ENCODE assay signal across 8 mouse cellular contexts in genomic region chr1:192444658-192445447, GRCm38 (mm10).
A peak's percentile ranks its signal among the peaks of the same experiment; 100 is the strongest.
DNase-seq lines count a peak whose midpoint lies in the region.

No protein-coding gene starts in this region.

- intact Hi-C loops in left cerebral cortex, postnatal 36 days (cut with DNase I), result loop anchor here (5.0 kb wide), 1 partner anchor 253 kb away; the partner anchor contains the start of gene Kcnh1

- DNase-seq in embryo, embryonic 10.5 days (ENCODE audit: low spot score), result peak; percentile 6
- no peak for DNase-seq in embryo, embryonic 9.5 days (ENCODE audit: extremely low spot score)
- peak; percentile 97 for DNase-seq in cerebellum, adult 9-11 months
- DNase-seq in frontal cortex, postnatal 25 days (ENCODE audit: low spot score in 2 of 2), result peak; percentile 37 to 54
- DNase-seq in kidney, adult 8-10 months, result peak; percentile 71 to 82
- DNase-seq in left cerebral cortex, postnatal 36 days (ENCODE audit: low spot score in 2 of 2), result peak; percentile 66 to 73
- DNase-seq in ovary, postnatal 36 days (ENCODE audit: low spot score), result peak; percentile 49
- DNase-seq in spleen, postnatal 14 days (ENCODE audit: low spot score in 2 of 2), result no peak

Comparison
In these comparisons a context has a peak if more than half of its experiments do, and no peak if none do; other contexts are left out.
1. DNase-seq: peak in embryo, embryonic 10.5 days (single experiment), cerebellum, adult 9-11 months (single experiment), frontal cortex, postnatal 25 days (2 of 2), kidney, adult 8-10 months (2 of 2), left cerebral cortex, postnatal 36 days (2 of 2) and ovary, postnatal 36 days (single experiment); none in embryo, embryonic 9.5 days (single experiment) and spleen, postnatal 14 days (0 of 2).